In the genomic region with DNA sequence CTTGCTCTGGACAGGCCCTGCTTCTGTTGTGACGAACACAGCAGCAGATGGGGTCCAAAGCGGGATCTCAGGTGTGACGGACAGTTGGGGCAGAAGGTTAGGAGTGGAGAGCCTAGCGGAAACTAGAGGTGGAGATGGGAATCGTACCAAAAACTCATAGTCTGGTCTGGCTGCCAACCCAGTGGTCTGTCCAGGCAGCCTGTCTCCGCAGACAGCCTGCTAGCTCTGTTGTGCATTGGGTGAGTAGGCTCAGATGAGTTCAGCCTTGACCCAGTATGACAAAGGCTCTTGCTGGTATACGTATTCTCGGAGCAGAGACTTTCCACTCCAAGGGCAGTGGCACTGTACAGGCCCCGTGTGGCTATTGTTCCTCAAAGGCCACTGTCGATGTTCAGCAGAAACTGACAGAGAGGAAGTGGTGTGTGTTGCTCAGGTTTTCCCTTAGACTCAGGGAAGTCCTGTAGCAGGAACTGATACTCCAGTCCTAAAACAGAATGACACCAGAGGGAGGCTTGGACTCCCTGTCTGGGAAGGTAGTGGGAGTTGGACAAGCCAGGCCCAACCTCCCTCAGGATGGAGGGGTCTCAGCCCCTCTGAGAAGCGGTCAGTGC, we compare ENCODE assay signal across 13 mouse cellular contexts. TPM values are rescaled to one million over a fixed set of nuclear protein-coding genes. Genes with fewer than 3 reads are reported as not detected.
DNase-seq lines count a peak whose midpoint lies in the region; ATAC-seq lines count a peak whose summit lies in the region.
"Had no signal": no experiment of that assay in that cellular context is flagged by ENCODE, and none has a peak within 500 bp of the region (broad histone marks: within the 10 kb centered on the region; RNA-seq: fewer than 3 reads in every experiment).

No protein-coding gene starts in this region.

- H3K27me3 ChIP-seq in liver, embryonic 16.5 days (ENCODE audit: control insufficient read depth, insufficient read depth, low read depth, low read length), result no peaks in the 10 kb centered on the region
- H3K27me3 ChIP-seq: stomach, embryonic 15.5 days had no signal

- H3K27ac ChIP-seq in liver, embryonic 16.5 days (ENCODE audit: low read length), result peak overlapping the region; percentile 65
- H3K27ac ChIP-seq: limb, embryonic 13.5 days; stomach, embryonic 15.5 days had no signal

- peak; percentile 45; the same call in 1 of the 2 replicates for ATAC-seq in cerebellum, adult (ENCODE audit: insufficient number of reproducible peaks, low FRiP score, low TSS enrichment)
- peak; percentile 12; the same call in 1 of the 2 replicates for ATAC-seq in liver, embryonic 16.5 days (ENCODE audit: low read depth)

- no peak overlapping the region for H3K4me2 ChIP-seq in liver, embryonic 16.5 days (ENCODE audit: low read depth, low read length)
- H3K4me2 ChIP-seq: limb, embryonic 13.5 days; stomach, embryonic 15.5 days had no signal

- H3K4me1 ChIP-seq in liver, embryonic 16.5 days (ENCODE audit: control insufficient read depth, low read depth, low read length), result no peaks in the 10 kb centered on the region; the same call in 1 of the 2 replicates

- WGBS in liver, embryonic 16.5 days (ENCODE audit: insufficient replicate concordance), result 47% methylated on average over 11 of the region's 11 CpGs

- no peak overlapping the region for H3K9ac ChIP-seq in liver, embryonic 16.5 days (ENCODE audit: low read depth, low read length)
- H3K9ac ChIP-seq: limb, embryonic 13.5 days; stomach, embryonic 15.5 days had no signal

- H3K4me3 ChIP-seq in liver, embryonic 16.5 days (ENCODE audit: low read depth, low read length), result no peak overlapping the region
- H3K4me3 ChIP-seq: limb, embryonic 13.5 days; stomach, embryonic 15.5 days had no signal

- DNase-seq in cerebellum, adult 9-10 months, result no peak
- DNase-seq in layer of hippocampus, adult 9-11 months, result peak; percentile 77
- no peak for DNase-seq in layer of hippocampus, adult 11-12 months (ENCODE audit: low spot score)
- peak; percentile 30 to 35 for DNase-seq in B cell, adult 2 months
- DNase-seq in thymus, postnatal 36 days, result no peak
- DNase-seq in right cerebral cortex, postnatal 14 days, result no peak
- DNase-seq: kidney, postnatal 10 days had no signal

- H3K36me3 ChIP-seq in liver, embryonic 16.5 days (ENCODE audit: control insufficient read depth, insufficient read depth), result no peaks in the 10 kb centered on the region
- H3K36me3 ChIP-seq: limb, embryonic 13.5 days; stomach, embryonic 15.5 days had no signal

- H3K9me3 ChIP-seq in liver, embryonic 16.5 days (replicated peaks; ENCODE audit: control insufficient read depth, low read length), result no peaks in the 10 kb centered on the region
- H3K9me3 ChIP-seq: limb, embryonic 13.5 days; stomach, embryonic 15.5 days had no signal

RNA-seq across cellular contexts. Expression of a gene that starts 6.6 kb away (rescaled TPM):
- polyA plus RNA-seq in liver, embryonic 16.5 days (2015; fragmentation: Nextera tagmentation; extraction: Ambion mirVana), result 24.7 and 27.8 TPM in 2 replicates

RNA-seq across cellular contexts. Expression of a gene that starts 49.6 kb away (rescaled TPM):
- polyA plus RNA-seq in liver, embryonic 16.5 days (2015; fragmentation: Nextera tagmentation; extraction: Ambion mirVana), result 0.05 TPM in 1 of 2 replicates, not detected in the other
- polyA plus RNA-seq: heart, postnatal 0 days; neural tube, embryonic 11.5 days had no signal

Comparison
In these comparisons a context has a peak if more than half of its experiments do, and no peak if none do; other contexts are left out.
1. DNase-seq: peak in layer of hippocampus, adult 9-11 months (single experiment) and B cell, adult 2 months (2 of 2); none in cerebellum, adult 9-10 months (single experiment), layer of hippocampus, adult 11-12 months (single experiment), thymus, postnatal 36 days (0 of 2) and right cerebral cortex, postnatal 14 days (single experiment).